Mouse (Mus musculus): ENCODE data around the gene Fbxo47.
"Not testable (repeated sequence)": the region's sequence is repeated elsewhere in the genome, so short reads cannot be mapped to it uniquely, and the experiment has no call there.

Gene Fbxo47

DNA sequence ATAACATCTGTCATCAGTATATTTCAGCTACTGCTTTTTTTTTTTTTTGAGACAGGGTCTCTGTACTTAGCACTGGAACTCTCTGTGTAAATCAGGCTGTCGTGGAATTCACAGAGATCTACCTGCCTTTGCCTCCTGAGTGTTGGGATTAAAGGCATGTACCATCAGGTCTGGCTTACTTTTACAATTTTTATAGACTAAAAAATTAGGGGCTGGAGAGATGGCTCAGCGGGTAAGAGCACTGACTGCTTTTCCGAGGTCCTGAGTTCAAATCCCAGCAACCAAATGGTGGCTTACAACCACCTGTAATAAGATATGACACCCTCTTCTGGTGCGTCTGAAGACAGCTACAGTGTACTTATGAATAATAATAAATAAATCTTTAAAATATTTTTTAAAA is 3.6 kb downstream of the Fbxo47 start:
- no peak for DNase-seq (ENCODE audit: low spot score)

DNA sequence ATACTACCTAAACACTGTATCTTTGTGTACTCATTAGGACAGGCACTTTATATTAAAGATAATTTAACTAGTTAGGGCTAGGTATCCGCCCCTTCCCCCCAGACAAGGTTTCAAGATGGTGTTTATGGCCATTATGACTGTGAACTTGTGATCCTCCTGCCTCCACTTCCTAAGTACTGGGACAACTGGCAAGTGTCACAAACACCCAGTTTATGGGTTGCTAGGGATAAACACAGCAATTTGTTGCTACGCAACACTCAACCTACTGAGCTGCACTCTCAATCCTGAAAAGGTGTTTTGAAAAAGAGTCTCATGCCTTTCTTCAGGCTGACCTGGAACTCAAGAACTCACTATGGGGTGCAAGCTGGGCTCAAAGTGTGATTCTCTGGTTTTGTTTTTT is 6.6 kb downstream of the Fbxo47 start:
- no peak for DNase-seq (ENCODE audit: low spot score)

DNA sequence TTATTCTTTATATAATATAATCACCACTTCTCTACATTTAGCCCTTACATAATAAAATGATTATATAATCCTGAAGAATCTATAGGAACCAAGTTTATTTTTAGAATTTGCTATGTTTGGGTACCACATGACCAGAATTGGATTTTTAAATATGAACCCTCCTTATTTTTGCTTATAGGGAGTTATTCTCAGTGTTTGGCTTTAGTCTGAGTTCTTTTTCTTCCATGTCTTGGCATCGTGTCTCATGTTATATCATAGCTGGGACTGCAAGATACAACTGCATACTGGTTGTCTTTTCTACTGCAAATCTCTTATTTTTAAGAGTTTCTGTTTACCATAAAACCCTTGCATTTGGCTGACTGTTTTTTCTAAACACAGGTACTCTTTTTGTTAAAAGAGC is 9.6 kb downstream of the Fbxo47 start:
- DNase-seq (ENCODE audit: low spot score) = no peak

DNA sequence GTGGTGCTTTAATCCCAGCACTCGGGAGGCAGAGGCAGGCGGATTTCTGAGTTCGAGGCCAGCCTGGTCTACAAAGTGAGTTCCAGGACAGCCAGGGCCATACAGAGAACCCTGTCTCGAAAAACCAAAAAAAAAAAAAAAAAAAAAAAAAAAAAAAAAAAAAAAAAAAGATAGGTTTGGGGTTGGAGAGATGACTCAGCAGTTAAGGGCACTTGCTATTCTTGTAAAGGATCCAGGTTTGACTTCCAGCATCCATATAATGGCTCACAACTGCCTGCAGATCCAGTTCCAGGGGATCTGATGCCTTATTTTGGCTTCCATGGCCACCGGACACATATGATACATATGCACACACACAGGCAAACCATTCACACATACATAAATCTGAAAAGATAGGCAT is 11.6 kb downstream of the Fbxo47 start:
- DNase-seq (ENCODE audit: low spot score) = not testable (repeated sequence)

DNA sequence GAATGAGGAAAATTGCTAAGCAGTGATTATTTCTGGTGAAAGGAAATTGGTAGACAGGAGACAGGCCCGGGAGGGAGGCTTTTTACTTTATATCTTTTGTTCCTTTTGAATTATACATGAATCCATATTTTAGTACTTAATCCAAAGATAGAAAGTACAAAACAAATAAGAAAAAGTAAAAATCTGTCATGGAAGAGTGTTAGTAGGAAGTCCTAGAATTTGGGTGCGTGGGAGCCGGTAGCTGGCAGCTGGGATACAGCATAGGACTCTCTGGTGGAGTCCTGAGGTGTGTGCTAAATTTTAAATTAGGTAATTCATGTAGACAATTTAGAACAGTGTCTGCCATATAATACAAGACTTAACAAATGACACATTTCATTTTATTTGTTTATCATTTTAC is 16.4 kb downstream of the Fbxo47 start:
- DNase-seq (ENCODE audit: low spot score) = no peak

DNA sequence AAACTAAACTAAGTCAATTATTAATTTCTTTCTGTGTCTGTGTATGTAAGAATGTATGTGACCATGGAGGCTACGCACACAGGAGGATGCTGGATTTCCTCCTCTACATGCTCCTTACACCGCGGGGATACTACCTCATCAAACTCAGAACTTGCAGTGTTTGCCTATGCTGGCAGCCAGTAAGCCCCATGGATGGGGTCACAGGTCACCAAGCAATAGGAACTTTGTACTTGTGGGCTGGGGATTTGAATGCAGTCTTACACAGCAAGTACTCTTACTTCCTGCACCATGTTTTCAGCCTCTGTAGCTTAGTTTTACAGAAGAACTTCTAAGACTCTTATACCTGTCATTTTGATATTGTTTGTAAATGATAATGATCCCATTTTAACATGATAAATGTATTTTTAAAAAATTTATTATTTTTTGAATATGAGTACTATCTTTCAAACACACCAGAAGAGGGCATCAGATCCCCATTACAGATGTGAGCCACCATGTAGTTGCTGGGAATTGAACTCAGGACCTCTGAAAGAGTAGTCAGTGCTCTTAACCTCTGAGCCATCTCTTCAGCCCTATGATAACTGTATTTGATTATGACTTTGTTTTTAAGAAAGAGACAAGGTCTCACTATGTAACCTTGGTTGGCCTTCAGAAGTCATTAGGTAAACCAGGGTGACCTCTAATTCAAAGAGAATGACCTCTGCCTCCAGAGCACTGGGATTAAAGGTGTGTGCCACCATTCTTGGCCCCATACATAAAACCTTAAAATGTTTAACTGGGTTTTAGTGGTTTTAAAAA is 17.7 kb downstream of the Fbxo47 start:
- DNase-seq (ENCODE audit: low spot score) = no peak

DNA sequence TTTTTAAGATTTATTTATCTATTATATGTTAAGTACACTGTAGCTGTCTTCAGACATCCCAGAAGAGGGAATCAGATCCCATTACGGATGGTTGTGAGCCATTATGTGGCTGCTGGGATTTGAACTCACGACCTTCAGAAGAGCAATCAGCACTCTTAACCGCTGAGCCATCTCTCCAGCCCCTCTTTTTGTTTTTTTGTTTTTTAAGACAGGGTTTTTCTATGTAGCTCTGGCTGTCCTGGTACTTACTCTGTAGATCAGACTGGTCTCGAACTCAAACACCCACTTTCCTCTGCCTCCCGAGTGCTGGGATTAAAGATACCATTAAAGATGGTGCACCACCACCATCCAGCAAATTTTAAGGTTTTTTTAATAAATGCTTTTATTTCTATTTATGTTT is 18.5 kb downstream of the Fbxo47 start:
- no peak for DNase-seq (ENCODE audit: low spot score)

DNA sequence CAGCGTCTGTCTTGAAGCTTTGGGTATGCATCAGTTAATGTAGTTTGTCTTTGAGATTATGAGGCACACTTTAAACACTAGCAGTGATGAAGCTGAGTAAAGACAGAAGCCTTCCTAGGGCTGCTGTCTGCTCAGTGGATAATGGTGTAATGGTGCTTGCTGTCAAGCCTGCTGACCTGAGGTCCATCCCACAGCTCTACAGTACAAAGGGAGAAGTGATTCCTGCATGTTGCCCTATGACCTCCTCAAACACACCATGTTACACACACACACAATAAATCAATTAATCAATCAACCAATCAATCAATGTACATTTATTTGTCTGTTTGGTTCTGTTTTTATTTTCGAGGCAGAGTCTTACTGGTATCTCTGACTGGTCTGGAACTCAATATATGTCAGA is 21.8 kb downstream of the Fbxo47 start:
- DNase-seq (ENCODE audit: low spot score) = no peak

DNA sequence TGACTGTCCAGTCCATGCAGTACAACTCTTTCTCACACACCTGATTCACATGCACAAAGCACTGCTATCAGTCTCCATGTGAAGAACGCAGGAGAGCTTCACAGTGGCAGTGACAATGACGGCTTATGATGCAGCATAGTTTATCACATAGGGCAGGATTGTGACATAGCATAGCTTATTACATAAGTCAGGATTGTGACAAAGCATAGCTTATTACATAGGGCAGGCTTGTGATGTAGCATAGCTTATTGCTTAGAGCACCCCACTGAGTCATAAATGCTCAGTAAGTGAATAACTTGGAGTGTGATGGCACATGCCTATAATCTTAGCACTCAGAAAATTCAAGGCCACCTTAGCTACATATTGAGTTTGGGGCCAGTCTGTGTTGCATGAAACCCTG is 28.5 kb downstream of the Fbxo47 start:
- DNase-seq (ENCODE audit: low spot score) = no peak

DNA sequence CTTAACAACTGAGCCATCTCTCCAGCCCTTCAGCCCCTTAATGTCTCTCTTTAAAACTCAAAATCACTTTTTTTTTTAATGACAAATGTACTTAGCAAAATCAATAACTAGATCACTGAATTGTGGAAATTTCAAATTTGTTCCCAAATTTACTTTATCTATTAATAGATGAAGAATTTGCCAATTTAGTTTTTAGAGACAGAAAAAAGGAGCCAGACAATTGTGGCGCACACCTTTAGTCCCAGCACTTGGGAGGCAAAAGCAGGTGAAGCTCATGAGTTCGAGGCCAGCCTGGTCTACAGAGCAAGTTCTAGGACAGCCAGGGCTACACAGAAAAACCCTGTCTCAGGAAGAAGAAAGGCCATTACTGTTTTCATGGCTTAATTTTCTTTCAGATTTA is 32.4 kb downstream of the Fbxo47 start:
- no peak for DNase-seq (ENCODE audit: low spot score)

DNA sequence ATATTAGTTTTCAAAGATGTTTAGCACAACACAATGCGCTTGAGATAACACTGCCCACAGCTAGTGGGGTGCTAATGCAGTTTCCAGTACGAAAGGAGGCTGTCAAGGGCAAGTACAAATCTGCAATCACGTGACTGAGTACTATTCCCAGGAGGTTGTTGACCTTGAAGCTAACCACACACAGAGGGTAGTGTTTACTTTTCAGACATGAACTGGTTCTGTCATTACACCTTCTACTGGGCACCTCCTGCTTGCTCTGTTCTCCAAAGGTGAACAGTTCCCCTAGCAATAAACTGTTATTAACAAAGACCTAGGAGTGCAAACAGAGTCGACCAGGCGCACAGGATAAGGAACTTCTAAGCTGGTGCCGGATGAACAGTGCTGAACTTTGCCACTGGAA is 33.6 kb downstream of the Fbxo47 start:
- DNase-seq (ENCODE audit: low spot score) = peak; percentile 46

DNA sequence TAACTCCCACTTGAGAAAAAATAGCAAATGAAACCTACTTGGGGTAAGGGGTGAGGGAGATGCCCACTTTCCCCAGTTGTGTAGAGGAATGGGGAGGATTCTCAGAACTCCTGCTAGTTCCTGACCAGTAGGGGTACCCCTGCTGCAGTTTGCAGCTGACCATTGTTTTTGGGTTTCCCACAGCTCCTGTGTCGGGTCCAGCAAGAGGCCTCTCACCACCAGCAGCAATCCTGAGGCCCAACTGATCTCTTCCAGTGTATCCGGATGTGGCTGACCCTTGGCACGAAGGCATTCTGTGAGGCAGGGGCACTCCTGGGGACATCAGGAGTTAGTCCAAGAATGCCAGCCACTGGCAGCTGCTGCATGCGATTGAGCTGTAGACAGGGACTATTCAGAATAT is 42.0 kb downstream of the Fbxo47 start:
- DNase-seq (ENCODE audit: low spot score) = no peak

DNA sequence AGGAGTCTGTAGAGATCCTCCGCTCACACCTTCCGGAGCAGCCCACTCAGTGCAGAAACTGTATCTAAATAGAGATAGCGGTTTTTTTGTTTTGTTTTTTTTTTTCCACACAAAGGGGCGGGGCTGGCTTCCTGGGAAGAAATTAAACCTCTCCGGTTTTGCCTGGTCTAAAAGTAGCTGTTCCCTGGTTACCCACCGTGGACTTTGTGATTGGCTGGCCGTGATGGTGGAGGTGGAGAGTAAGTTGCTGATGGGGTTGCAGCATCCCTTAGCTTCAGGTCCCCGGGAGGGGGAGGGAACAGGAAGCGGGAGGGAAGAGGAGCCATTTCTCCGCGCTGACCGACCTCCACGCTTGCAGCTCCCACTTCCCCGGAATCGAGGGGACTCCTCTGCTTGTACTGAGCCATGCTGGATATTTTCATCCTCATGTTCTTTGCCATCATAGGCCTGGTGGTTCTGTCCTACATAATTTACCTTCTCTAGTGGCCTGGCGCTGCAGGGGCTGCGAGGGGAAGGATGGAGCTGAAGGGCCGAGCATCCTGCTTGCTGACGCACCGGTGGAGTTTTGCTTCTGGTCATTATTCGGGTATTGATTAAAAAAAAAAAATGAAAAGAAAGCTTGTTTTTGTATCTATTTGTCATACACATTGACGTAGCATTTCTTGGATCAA is 42.8 kb downstream of the Fbxo47 start:
- no peak for DNase-seq (ENCODE audit: low spot score)

DNA sequence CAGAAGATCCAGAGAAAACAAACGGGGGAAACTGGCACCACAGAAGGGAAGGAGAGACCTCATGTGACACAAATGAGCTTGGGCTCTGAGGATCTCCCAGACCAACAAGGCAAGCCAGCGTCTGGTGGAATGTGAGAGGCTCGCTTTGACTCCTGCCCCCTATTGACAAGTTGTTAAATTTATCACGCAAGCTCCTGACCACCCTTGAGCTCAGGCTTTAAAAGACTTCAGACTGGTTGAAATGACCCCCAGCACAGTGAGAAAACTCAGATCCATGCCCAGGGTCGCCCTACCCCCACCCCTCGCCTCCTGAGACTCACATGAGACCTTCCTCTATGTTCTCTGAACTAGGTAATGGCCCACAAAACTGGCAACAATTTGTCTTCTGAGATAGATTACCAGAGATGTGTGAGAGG is 43.4 kb downstream of the Fbxo47 start, which contains the start of gene B230217C12Rik:
Gene B230217C12Rik, plus strand, starts transcription at position 242 of the 416 bp plus-strand sequence.
- DNase-seq (ENCODE audit: low spot score) = no peak

DNA sequence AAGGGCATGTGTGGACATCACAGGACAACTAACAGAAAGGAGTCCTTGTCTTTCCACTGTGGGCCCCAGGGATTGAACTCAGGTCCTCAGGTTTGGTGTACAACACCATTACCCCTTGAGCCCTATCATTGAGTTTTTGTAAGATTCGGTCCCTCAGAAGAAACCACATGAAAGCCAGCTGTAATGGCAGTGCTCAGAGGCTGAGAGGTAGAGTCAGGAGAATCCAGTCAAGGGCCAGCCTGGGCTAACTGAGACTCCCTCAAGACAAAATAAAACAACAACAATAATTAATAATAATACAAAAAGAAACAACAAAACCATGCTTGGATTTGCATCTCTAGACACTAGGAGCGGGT is 43.8 kb downstream of the Fbxo47 start:
- DNase-seq (ENCODE audit: low spot score) = no peak

DNA sequence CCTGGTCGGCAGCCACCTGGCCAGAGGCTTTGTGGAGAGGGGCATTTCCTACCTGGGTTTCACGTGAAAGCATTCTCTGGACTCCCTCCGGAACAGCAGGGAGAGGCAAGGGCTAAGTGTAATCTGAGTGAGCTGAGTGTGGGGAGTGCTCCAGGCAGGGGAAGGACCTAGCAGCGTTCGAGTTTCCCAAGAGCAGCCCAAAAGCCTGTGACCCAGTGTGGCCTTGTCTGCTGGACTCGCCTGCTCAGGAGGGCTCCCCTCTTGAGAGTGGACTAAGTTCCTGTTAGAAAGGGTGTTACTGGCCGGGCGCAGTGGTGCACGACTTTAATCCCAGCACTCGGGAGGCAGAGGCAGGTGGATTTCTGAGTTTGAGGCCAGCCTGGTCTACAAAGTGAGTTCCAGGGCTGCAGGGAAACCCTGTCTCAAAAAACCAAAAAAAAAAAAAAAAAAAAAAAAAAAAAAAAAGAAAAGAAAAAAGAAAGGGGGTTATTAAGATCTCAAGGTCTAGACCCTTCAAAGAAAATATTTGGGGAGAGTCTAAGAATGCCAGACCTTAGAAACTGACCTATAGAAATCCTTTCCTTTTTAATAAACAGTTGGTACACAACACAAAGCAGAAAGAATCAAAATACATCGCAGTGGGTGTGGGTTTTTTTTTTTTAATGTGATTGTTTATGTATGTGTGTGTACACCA is 44.4 kb downstream of the Fbxo47 start:
- DNase-seq (ENCODE audit: low spot score) = no peak

DNA sequence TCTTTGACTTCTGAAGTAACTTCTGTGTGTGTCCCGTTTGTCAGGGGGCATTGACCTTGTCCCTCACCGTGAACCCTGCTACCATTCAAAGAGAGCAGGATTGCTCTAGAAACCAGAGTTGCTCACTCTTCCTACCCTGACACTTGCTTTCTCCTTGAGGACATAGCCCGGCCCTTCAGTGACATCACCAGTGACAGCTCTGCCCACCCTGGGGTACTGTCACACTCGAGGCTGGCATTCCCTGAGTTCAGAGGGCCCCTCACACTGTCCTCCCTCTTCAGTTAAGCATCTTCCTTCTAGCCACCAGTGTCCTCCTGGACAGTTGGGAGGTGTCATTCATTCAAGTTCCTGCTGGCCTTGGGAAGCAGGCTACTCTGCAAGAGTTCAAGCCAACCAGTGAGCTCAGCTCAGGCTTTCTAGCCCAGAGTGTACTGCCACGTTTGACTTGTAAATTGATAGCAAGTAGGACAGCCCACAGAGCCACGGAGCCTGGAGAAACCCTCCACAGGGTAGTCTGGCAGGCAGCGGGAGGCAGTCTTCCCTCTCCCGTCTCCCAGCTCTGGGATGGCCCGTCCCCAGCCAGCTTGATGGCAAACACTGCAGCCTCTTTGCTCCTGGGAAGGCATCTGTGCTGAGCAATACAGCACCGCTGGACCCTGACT is 45.0 kb downstream of the Fbxo47 start:
- DNase-seq (ENCODE audit: low spot score) = no peak

DNA sequence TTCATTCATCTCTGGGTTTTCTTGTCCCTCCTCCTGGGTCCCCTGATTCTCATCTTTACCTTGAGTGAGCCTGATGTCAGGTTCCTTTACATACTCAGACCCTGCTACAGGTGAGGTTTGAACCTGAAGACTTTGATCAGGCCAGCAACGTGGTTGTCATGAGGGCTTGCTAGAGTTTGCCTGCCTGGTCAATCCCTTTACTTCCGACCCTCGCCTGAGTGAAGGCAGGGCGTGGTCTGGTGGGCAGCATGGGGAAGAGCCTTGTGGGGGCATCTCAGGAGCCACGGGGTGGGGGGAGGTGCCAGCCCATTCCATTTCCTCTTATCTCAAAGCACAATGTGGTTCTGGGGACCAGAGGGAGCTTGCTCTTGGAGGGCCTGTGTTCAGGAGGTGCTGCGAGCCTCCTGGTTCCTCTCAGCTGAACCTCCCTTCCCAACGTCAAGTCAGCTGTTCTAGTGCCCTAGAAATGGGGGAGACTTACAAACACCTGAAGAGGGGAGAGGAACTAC is 46.3 kb downstream of the Fbxo47 start:
- DNase-seq (ENCODE audit: low spot score) = no peak

DNA sequence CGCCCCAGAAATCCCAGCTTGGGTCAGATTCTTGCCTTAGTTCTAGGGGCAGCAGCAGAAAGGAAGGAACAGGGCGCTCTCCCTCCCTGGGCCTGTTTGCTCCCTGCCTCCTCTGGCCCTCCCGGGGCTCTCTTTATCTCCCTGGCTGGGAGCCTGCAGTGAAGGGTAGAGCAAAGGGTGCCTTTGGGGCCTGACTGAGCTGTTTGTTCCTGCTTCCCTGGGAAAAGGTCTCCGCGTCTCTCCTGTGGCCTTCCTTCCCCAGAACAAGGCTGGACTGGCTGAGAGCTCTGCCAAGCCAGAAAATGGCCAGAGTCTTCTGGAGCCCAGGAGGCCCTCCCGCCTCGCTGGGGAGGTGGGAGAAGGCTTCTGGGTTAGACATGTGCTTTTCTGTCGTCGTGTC is 46.9 kb downstream of the Fbxo47 start:
- DNase-seq (ENCODE audit: low spot score) = not testable (repeated sequence)

DNA sequence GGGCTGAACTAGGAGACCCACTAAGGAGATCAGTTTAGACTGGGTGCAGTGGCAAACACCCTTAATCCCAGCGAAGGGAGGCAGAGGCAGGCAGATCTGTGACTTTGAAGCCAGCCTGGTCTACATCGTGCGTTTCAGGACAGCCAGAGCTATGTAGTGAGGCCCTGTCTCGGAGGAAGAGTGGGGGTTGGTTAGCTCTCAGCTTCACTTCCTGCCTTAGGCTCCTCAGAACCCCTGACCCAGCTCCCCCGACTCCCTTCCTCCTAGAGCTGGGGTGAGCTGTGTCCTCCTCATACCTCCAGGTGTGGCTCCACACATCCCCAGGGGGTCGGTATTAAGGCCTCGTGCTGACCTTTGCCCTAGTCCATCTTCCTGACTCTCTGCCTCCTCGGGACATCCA is 47.4 kb downstream of the Fbxo47 start:
- DNase-seq (ENCODE audit: low spot score) = no peak

DNA sequence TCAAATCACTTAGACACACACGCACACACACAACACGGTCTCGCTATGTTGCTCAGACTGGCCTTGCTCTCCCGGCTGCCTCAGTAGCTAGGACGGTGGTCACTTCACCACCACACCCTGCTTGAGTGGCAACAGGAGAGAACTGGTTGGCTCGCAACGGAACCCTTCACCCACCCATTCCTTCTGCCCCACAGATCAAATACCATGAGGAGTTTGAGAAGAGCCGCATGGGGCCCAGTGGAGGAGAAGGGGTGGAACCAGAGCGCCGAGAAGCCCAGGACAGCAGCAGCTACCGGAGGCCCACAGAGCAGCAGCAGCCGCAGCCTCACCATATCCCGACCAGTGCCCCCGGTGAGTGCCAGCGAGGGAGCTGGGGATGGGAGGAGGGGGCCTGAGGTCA is 50.6 kb downstream of the Fbxo47 start:
- no peak for DNase-seq (ENCODE audit: low spot score)

DNA sequence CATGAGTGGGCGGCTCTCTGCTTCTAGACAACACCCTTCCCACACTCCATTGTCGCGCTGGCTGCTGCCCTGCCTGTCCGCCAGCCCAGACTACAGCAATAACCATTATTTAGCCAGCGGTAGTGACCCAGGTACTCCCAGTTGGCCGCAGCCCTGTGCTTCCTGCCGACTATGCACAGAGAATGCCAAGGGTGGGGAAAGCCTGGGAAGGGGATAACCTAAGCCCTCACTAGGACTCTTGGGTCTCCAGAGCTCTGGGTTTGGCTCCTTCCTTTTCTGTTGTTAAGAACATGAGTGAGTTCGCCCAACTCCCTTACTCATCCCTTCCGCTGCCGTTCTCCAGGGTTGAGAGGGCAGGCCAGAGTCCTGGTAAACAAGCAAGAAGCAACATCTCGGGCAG is 52.0 kb downstream of the Fbxo47 start:
- DNase-seq (ENCODE audit: low spot score) = no peak

DNA sequence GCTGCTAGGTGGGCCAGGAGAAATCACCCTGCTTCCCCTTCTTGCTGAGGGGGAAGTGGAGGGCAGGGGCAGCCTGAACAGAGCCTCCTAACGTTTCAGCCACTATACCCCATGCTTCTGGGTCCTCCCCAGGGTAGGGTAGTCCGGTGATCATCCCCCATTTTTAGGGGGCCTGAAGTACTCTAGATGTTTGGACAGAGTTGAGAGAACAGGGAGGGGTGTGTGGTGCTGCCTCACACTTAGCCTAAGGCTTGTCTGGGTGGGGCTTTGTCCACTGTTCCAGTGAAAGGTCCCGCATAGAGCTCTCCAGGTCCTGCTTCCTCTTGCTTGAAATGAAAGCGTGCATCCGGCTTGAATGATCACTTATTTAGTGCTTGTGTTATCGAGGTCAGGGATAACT is 53.5 kb downstream of the Fbxo47 start:
- DNase-seq (ENCODE audit: low spot score) = no peak

Data from lung, postnatal 25 days (tissue).